Mouse (Mus musculus) left cerebral cortex, adult 8-10 months (tissue): ENCODE data around the gene Guca1b. TPM values are rescaled to one million over a fixed set of nuclear protein-coding genes. Genes with fewer than 3 reads are reported as not detected.
A peak's percentile ranks its signal among the peaks of the same experiment; 100 is the strongest.

ENCODE experiments used
- DNase-seq, 2 experiments: peaks; one replicate each; pipeline ENCODE4 v3.0.0; 2022; ENCODE audit warnings: low spot score in 2 of 2
- total RNA-seq, 4 experiments: library from RNA; stranded (reverse); gene quantifications; 2 replicates each; pipeline ENCODE4 v1.2.4; 2022

The Guca1b gene
- total RNA-seq: 1 to 10 TPM in 2 of 4 experiments, under 1 TPM in 2; 0.87 to 1.5 (median 1.2) TPM

DNA sequence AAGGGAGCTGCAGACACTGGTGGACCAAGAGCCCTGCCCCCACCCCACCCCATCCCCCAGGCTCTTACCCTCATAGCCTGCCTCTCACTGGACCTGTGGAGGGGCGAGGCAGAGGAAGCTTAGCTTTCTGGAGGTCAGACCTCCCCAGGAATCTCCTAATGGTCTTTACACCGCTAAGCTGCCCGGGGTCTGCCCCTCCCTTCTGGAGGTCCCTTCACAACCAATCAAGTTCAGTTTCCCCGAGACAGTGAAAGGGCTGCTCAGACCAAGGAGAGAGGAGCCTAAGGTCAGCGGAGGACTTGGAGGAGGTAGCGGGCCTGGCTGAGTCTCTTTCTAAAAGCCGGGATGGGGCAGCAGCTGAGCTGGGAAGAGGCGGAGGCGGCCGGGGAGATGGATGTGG, at the start of gene Guca1b:
Gene Guca1b (plus strand): TSS at position 249 of the 400 bp plus-strand sequence.
- no peak for DNase-seq

DNA sequence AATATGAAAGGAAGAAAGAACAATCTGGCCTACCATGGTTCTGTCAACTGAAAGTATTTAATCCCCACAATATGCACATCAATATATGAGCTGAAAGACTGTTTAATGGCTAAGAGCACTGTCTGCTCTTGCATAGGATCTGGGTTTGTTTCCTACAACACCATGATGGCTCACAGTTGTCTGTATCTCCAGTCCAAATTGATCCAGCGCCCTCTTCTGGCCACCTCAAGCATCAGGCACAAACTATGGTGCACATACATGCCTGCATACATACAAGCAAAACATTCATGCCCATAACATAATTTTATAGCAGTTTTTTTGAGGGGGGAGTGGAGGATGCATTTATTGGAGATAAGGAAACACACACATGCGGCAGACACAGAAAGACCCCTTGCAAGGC, 42.1 kb upstream of the Guca1b start:
- no peak for DNase-seq

DNA sequence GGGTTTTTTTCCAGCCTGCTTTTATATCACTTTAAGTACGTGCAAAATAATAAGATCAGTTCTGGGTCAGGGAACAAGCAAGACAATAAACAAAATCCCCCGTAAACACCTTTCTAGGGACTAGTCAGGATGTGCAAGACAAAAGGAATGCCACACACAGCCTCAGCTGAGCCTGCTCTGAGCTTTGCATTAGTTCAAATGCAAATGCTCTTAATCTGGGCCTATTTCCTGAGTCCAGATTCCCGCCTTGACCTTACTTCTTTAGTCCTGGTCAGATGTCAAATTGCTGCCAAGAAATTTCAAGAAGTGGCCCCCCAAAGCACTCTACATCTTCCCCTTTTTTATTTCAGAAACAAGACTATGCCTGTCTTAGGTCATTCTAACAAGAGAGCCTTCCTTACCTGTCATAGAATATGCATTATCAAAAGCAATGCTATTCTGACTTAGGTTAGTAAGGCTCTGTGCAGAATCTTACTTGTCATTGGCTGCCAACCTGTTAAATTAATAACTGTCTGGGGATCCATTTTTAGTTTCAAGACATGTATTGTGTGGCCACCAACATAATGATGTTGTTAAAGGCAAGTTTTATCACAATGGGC, 35.4 kb upstream of the Guca1b start:
- no peak for DNase-seq

DNA sequence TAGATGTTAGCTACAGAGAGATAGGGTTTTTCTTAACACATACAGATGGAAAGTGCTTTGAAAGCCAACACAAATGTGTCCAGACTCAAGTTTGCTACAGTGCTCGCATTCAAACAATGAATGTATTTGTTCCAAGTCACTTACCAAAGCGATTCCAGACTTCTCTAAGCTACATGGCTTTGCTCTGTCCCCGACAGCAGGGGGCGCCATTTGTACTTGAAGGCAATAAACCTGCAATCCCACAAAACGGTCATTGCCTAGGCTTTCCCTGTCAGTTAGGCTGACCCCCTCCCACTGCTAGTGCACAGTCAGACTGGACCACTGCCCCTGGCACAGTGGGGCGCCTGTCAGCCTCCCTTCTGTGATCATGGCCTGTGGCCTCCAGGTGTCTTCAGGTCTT, 25.2 kb upstream of the Guca1b start:
- peak in 1 of 2 experiments; percentile 25 for DNase-seq

DNA sequence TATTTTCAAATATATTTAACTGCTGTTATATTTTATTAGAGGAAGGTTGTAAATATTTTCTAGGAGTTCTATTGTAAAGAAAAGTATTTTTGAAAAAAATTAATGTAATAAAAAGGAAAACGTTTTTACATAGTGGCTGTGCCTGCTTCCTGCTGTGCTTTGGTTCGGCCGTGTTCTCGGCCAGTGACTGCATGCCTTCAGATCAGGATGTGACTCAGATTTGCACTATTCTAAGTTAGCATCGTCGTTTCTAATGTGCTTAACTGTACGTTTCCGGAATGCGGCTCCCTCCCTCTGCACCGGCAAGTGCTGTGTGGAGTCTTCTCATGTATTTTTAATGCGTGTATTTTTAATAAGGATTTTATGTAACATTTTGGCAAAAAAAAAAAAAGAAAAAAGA, 23.9 kb upstream of the Guca1b start:
- DNase-seq: no peak

DNA sequence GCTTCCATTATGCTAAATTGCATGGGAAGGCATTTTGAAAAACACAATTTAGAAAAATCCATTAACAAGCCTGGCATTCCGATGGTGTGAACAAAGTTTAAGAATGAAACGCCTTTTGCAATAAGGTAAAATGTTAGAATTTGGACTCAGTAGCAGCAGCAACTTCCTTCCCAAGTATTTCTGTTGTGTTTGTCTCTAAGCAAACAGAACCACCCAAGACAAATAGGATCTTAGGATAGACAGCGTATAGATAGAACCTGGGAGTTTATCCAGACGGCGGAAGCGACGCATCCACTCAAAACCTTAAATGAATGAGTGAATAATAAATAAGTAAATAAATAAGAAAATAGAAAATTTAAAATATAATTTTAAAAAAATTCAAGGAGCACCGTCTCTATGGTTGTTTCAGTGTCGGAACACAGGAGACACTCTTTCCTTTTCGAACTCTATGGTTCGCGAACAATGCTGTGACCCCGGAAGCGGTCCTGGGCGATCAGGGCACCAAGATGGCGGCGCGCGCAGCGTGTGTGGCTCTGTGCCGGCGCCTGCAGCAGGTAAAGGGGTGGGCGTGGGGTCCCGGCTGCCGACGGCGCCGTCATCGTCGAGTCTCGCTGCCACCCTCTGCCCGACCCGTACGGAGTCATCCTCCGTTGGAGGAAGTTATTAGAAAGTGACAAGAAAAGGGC, 16.6 kb upstream of the Guca1b start, which contains the start of gene Mrps10:
Gene Mrps10 (plus strand): TSS at position 487 of the 686 bp plus-strand sequence.
- DNase-seq: peak; percentile 69 to 83

DNA sequence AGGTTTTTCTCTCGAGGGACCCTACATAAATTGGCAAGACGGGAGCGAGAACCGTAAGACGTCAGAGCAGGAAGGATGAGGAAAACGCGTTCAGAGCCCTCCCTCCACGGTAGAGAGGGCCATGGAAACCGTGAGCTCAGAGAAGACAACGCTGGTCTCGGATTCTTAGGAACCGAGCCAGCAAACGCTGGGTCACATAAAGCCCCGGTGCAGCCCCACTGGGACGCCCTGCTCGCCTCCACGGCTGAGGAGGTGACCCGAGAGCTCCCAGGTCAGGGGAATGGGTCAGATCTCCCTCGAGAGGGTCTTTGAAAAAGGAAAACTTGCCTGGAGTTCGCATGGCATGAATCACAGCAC, 16.1 kb upstream of the Guca1b start:
- DNase-seq: no peak

DNA sequence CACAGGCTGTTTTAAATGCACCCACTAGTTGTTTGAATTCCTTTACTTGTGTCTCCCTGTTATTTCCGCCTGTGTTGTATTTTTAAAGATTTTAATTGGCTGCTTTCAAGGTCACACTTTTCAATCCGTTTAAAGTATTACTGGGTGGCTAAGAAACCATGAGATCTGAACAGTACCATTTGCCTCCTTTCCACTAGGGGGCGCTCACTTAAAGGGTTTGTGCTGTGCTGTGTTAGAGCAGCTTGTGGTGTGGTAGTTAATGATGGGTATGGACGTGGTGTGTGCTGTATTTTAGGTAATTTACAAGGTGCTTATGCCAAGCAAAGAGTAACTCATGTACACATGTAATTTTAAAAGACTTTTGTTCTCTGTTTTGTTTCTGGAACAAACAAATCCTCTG, 13.7 kb upstream of the Guca1b start:
- DNase-seq: no peak

DNA sequence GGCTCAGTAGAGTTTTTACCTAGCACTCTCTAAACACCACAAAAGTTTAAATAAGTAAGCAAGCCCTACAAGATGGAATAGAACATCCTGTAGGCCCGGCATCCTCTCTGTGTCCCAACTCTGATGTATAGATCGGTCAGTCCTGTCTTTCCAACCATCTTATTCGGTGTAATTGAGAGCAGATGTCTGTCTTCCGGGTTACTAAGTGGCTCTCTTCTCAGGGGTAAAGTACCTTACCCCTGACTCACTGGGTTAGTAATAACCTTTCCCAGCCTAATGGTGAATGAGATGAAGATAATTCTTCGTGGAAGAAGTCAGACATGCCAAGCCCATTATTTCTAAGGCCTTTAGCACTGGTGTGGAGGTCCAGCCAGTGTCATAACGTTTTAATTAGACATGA, 11.2 kb upstream of the Guca1b start:
- DNase-seq: no peak

DNA sequence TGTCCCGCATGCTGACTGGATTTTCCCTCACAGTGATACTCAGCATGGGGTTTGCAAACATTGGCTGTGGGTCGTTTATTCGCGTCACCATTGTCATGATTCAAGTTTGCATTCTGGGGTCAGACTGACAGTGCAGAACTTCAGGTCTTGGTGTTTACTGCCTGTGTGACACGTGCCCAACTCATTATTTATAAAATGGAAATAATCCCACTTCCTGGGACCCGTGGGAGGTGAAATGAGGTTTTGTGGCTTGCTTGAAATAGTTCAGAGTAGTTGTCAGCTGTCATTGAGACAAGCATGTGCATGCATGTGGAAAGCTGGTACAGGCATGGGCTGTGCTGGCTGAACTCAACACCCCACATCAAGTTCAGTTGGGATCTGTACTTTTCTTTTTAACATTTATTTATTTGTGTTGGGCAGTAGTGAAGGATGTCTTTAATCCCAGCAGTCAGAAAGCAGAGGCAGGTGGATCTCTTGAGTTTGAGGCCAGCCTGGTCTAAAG, 8.4 kb upstream of the Guca1b start:
- DNase-seq: no peak

DNA sequence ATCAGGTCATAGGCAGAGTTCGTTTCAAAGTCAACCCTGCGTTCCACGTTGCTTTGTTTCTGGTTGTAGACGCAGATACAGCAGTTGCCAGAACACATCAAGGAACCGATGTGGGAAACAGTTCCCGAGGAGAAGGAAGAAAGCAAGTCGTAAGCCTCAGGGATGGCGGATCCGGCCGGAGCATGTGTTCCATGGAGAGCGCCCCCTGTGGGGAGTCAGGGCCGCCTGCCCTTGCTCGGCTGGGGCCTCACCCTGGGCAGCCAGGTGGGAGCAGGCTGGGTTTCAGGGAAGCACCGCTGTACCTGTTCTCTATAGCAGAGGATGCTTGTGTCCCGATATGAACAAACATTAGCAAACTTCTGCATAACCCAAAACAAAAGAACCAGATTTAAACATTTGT, 7.1 kb upstream of the Guca1b start:
- no peak for DNase-seq

DNA sequence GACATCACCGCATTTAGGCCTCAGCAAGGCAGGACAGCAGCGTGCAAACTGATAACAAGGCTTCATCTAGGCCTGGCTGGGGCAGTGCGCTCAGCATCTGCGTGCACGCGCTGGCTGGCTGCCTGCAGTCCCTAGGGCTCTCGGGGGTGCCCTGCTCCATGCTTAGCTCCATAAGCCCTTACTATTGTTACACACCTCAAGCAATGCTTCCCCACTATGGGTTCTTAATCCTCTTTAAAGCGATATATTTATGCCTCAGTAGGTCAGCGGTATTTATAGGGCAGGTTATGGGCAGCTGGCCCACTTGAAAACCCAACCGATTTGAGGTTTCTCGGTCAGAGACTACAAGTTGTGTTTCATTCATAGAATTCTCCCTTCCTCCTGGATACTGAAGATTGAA, 3.3 kb upstream of the Guca1b start:
- DNase-seq: no peak

DNA sequence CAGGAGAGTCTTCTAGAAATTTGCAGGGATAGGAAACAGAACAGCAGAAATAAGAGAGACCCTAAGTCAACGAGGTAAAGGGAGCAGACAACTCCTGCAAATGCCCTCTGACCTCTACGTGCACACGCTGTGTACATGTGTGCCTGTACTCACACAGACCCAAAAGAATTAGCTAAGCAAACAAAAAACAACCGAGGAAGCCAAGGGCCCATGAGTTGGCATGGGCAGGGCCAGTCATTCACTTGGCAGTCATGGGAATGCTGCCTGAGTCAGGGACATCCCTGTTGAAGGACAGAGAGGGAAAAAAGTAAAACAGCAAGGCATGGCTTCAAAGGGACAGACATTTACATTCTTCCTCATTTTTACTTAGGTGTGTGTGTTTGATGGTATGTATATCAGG, 1.9 kb upstream of the Guca1b start:
- no peak for DNase-seq

DNA sequence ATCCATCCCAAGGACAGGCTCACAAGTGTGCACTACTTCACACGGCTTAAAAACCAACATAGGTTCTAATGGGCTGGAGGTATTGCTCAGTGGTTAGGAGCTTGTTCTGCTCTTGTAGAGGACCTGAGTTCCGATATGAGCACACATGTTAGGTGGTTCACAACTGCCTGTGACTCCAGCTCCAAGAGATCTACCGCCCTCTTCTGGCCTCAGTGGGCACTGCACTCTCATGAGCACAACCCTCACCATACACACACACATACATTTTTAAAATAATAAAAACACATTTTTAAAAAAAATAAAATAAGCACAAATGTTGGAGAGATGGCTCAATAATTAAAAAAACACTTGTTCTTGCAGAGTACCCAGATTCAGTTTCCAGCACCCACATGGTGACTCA, 1.1 kb upstream of the Guca1b start:
- no peak for DNase-seq

DNA sequence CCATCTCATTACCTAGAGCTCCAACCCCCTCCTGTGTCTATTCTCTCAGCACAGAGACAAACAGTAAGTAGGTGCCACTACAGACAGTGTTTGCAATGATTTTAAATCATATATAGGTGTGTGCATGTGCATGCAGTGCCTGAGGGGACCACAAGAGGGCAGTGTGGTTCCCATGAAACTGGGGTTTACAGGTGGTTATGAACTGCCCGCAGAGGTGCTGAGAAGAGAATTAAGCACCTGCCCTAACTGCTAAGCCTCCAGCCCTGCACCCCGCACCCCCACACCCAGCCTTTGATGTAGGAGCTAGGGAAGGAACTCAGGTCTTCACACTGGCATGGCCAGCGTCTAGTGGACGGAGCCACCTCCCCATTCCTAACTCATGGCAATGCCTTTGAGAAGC, 1.5 kb downstream of the Guca1b start:
- DNase-seq: no peak

DNA sequence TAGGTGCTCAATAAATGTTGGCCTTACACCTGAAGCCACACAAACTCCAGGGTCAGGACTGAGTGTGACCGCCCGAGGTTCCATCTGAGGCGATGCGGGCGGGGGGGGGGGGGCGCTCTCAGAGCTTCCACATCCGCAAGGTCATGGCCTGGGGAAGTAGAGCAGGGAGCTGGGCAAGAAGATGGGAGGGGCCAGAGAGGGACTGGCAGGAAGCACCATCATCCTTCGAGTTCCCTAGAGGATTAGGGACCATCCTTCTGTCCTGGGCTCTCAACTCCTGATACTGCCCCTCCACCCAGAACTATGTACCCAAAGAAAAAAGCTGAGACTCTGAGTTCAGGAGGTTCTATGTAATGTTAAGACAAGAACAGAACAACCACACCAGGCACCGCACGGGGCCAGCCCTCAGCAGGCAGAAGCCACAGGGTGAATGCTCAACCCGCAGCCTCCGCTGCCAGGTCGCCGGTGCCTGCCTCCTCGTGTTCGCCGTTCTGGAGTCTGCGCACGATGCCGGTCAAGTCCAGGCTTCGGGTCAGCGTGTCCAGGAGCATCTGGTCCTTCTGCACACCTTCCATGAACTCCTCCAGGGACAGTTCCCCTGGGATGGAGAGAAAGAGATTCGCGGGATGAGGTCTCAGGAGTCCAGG, 9.2 kb downstream of the Guca1b start:
- DNase-seq: no peak

DNA sequence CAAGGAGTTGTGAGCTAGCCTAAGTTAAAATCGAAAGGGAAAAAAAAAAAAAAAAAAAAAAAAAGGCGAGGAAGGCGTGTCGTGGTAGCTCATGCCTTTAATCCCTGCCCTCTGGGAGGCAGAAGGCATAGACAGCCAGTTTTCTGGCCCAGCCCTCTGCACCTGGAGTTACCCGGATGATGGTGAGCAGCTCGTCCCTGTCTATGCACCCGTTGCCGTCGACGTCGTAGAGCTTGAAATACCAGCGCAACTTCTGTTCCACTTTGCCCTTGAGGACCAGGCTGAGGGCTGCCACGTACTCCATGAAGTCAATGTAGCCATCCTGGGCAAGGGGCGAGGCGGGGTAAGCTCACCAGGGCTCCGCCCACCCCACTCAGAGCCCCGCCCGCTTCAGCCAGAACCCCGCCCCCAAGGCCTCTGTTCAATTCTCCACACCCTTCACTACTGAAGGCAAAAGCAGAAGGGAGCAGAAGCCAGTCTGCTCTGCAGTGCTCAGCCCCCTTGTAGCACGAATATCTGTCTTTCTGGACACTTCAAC, 10.3 kb downstream of the Guca1b start:
- no peak for DNase-seq

DNA sequence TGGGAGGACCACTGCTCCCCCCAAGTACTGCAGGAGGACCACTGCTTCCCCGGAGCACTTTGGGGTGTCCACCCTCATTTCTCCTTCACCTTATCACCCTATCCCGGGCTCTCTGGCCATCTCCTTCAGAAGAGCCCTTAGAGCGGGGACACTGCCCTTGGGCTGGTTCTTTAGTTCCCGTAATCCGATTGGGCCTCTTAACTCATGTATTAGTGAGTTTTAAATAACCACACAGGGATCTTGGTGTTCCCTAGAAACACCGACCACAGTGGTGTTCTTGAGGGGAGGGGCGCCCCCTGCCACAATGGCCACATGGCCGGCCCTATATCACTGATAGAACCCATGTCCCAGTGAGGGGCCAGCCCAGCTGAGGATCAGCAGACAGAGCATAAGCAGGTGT, 13.9 kb downstream of the Guca1b start:
- no peak for DNase-seq

DNA sequence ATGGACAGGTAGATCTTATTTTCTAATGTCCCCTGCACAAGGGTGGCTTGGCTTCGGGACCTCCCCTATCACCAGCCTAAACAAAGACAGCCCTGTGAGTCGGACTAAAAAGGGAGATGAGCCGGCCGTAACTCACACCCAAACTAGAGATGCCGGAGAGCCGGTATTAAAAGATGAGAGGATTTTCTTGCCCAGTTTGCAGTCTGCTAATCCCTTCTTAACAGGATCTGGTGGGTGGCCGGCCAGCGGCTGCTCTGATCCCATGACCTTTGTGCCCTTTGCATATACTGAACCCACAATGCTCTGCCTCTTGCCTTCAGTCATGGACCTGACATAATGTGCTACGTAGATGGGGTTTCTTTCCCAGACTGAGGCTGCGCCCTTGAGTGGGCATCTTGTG, 15.3 kb downstream of the Guca1b start, which contains the start of gene Guca1a:
Gene Guca1a (minus strand): TSS at position 134 of the 400 bp plus-strand sequence.
- DNase-seq: no peak

DNA sequence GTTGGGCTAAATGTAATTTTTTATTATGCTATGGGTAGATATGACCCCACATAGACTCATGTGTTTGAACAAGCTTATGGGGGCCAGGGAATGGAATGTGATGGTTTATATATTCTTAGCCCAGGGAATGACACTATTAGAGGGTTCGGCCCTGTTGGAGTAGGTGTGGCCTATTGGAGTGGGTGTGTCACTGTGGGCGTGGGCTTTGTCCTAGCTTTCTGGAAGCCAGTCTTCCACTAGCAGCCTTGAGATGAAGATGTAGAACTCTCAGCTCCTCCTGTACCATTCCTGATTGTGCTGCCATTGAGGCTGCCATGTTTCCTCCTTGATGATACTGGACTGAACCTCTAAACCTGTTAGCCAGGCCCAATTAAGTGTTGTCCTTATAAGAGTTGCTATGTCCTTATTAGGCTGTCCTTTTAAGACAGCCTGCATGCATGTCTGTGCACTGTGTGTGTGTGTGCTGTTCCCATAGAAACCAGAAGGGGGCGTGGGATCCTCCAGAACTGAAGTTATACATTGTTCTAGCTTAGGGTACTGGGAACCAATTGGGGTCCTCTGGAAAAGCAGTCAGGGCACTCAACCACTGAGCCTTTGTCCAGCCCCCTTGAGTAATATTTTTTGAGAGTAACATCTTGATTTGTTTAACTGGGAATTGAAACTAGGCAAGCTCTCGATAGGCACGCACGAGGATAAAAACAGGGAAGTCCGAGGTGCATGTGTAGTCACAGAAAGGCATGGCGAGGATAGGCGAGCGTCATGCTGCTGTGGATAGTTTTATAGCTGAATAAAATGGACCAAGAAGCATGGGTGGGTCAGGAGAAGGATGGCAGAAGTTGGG, 22.7 kb downstream of the Guca1b start:
- DNase-seq: no peak

DNA sequence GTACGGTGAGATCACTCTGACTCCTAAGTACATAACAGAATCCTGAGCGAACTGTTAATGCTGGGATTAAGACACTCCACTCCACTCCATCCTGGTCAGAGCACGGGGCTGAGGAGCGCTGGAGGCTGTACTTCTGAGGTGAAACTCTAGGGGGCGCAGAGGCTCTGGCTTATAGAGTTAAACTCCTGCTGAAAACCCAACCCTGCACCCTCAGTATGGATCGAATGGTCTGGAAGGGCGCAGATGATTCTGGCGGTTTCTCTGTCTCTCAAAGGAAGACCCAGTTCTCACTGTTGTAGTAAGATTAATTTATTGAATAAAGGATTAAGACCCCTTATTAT, 23.3 kb downstream of the Guca1b start:
- DNase-seq: no peak
